Mouse (Mus musculus): ENCODE measurements around the gene Dhrs9.

Gene Dhrs9

DNA sequence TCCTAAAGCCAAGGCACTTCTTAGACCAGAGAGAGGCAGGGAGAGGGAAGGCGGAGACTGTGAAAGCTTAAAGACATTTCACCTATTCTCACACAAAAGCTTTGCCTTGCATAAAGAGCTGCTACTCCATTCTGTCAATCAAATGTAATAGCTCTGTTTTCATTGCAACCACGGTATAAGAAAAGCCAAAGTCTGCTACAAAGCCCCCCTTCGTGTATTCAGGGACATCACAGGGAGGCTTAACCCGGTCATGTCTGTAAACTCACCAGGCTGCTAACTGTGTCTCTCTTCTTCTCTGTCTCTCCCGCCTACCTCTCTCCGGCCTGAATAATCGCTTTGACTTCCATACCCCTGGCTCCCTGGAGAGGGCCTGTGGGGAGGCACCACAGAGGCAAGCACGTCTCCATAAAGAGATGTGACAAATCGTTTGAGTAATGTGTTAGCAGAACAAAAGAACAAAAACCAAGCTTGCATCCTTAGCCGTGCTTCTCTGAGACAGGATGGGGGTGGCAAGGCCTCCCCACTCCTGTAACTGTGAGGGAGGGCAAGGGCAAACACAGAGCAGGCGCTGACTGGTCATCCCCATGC is 38.1 kb downstream of the Dhrs9 start:
- no peak for DNase-seq (ENCODE audit: low spot score)

DNA sequence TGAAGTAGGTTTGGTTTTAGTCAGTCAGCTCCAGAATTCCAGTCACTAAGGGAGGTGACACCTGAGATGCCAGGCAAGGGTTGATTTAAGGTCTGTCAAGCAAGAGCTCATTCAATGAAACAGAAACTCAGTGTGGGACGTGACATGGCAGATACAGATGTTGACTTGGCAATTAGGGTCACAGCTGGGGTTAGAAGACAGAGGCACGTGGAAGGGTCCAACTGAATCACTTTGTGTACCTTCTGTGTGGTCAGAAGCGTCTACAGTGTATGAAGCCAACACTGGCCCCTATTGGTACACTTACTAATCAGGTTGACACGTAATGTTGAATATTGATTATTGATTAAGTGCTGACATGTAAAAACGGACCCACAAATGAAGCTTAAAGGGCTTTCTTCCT is 44.6 kb downstream of the Dhrs9 start:
- DNase-seq (ENCODE audit: low spot score): no peak

- DNase-seq (ENCODE audit: low spot score): no peak
Measured at GRCm38 (mm10) chr2:69426081-69426480, 45.8 kb downstream of the Dhrs9 start.

GRCm38 (mm10) chr2:69427141-69427540 is 46.9 kb downstream of the Dhrs9 start:
- no peak for DNase-seq (ENCODE audit: low spot score)

DNA sequence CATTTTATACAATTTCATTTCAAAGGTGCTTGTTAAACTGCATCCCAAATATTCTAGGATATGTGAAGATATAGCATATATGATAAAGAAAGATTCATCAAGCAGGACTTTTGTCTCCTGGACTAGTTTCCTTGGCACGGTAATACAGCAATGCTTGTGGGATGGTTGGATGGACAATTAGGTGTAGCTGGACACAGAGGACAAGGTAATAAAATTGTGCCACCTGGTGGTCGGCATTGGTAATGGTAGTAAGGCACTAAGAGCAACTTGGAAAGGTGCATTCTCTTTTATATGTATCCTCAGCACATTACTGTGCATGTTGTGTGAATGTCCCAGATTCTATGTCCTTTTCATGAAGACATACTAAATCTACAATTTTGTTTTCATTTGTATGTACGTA is 47.9 kb downstream of the Dhrs9 start:
- DNase-seq (ENCODE audit: low spot score): peak; percentile 63

DNA sequence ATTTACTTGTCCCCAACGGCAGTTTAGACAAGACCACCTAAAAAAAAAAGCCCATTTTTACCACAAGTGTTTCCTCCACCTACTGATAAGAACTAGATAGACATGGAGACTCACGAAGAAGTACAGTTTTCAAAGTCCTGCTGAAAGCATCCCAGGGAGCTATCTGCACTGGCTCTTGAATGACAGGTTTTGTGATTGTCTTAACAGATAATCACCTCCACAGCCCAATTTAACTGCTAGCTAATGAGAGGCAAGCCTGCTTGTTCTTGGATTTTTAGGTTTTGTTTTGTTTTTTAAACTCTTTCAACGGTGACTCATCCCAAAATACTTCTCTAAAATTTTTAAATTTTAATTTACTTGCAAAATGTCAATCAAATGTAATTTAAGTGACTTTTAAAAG is 61.4 kb downstream of the Dhrs9 start:
- DNase-seq (ENCODE audit: low spot score): no peak

DNA sequence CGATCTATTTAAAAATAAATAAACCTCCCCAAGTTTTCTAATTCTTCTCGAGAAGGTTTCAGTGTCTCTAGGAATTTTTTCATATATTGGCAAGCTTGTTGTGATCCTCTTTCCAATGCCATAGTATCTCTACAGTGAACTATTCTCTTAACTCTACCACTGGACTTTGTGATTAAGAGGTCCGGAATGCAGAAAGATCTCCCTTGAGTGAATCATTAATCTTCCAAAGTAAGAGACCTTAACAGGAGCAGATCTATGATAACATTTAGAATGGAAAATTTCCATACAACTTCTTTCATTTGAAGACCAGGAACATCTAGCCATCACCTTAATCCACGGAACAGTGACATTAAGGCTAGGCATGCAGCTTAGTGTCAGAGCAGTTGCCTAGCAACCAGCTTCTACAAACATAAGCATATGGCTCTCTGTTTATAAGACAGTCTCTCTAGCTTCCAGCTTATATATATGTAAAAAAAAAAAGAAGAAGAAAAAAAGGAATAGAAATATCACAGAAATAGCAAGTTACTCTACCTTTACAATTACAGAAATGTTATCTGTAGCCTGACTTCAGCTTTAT is 65.7 kb downstream of the Dhrs9 start:
- no peak for DNase-seq (ENCODE audit: low spot score)

GRCm38 (mm10) chr2:69448581-69448980 is 68.3 kb downstream of the Dhrs9 start:
- no peak for DNase-seq (ENCODE audit: low spot score)

DNA sequence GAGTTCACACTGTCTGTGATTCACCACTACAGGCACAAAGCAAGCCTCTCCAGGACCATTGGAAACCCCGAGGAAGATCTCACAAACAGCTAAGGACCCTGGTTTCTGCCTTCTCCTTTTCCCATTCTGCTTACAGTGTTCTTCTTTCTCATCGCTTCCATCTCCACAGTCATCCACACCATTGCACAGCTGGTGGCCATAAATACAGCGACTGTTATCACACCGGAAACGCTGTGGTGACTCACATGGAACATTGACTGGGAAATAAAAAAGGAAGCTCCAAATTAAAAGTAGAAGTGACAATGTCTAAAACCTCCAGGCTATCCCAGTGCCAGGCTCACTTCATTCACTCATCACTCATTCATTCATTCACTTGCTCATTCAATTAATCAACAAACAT is 70.9 kb downstream of the Dhrs9 start:
- DNase-seq (ENCODE audit: low spot score): no peak

Measured in layer of hippocampus, adult 9-10 months (tissue).